Mouse (Mus musculus) heart, postnatal 0 days (tissue): ENCODE data around the gene Rev1.

ENCODE experiments used
- CTCF ChIP-seq: IDR thresholded peaks from 2 replicates; pipeline ENCODE4 v1.5.1; 2016; ENCODE audit warnings: antibody characterized with exemption, control low read depth, low read depth
- EP300 ChIP-seq: IDR thresholded peaks from 2 replicates; pipeline ENCODE4 v1.6.1; 2016; ENCODE audit warnings: antibody characterized with exemption, low read depth

- no peak for TF ChIP-seq EP300
- no peak for TF ChIP-seq CTCF
Observed at GRCm38 (mm10) chr1:38071326-38071725, 58.3 kb downstream of the Rev1 start.
